Mouse (Mus musculus) thymus, postnatal 0 days (tissue): Measurements from ENCODE around the gene Kank1. TPM values are rescaled to one million over a fixed set of nuclear protein-coding genes. Genes with fewer than 3 reads are reported as not detected.

Experiments
- DNase-seq: peaks from one replicate; pipeline ENCODE4 v3.0.0-alpha.2; 2015; ENCODE audit warnings: low spot score
- polyA plus RNA-seq: library from polyadenylated mRNA; unstranded; fragments of >200 nt; fragmentation: Nextera tagmentation; extraction: Ambion mirVana; gene quantifications from 2 replicates; pipeline ENCODE4 v1.2.1, GENCODE M21; 2015

The Kank1 gene
- polyA plus RNA-seq, 1 experiment from 2014 or later = 3.7 TPM

DNA sequence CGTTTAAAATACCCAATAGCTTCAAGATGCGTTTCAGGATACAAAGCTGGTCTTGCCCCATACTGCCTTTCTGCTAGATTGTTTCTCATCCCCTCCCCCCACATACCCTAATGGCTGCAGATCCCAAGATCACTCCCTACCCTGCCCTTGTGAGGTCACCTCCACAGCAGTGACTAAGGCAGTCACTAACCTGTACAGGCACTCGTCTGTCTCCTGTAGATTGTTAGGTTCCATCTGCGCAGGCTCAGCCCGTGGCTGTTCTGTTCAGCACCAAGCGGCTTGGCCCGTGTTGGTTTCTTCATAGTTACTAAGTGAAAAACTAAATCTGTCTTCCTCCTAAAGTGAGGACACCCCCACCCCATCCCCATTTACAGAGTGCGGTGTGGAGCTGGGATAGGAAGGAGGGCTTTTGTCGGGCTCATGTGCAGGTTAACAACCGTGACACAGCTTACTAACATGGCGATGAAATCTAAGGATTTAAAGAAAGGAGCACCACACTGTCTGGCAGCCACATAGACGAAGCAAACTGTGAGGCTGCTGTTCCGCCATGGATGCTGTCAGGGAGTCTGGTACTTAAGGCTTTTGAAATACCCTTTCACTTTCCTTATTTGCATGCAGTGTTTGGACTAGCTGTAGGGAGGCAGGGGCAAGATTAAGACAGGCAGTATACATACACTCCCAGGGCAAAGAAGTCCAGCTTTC lies 163.6 kb downstream of the Kank1 start:
- no peak for DNase-seq

DNA sequence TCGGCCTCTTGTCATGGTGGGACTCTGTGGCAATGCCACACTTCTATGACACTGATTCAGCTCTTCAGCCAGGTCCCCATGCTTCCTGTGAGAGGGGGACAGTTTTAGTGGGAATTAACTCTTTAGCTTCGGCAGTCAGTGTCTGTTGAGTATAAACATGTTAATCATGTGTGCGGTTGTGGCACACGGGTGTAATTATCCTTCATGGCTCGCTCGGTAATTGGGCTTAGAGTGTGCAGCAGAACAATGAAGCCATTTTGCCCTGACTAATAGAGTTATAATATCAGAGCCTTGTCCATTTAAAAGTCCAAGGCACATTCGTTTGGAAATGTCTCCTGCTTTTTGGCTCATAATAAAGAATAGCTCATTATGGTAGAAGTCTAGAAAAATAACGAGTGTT lies 164.7 kb downstream of the Kank1 start:
- no peak for DNase-seq

DNA sequence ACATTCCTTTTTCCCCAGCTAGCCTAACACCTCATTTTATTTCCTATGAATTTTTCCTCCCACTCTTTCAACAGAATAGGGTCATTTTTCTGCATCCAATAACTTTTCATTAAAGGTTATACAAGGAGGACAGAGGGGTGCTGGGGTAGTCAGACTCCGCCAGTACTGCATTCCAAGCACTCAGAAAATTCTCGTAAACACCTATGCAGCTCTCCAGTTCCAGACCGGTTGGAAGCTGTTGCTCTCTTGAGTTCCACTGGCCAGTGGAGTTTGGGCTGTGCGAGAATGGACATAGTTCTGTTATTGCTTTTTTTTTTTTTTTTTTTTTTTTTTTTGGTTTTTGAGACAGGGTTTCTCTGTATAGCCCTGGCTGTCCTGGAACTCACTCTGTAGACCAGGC lies 167.4 kb downstream of the Kank1 start:
- no peak for DNase-seq

DNA sequence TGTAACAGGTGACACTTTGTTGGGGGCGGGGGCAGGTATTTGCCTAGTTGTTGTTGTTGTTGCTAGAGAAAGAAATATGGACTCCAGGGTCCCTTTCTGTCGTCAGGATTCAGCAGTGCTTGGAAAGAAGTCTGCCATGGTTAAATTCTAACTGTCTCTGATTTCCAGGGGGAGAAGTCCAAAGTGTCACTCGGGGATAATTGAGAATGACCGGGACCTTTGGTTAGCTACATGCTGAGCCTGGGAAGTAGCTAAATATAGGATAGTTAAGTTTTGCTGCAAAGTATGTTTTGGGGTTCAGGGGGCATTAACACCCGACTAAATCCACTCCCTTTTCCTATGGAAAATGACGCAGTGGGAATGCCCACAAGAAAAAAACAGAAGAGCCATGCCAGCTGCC lies 169.2 kb downstream of the Kank1 start:
- no peak for DNase-seq

DNA sequence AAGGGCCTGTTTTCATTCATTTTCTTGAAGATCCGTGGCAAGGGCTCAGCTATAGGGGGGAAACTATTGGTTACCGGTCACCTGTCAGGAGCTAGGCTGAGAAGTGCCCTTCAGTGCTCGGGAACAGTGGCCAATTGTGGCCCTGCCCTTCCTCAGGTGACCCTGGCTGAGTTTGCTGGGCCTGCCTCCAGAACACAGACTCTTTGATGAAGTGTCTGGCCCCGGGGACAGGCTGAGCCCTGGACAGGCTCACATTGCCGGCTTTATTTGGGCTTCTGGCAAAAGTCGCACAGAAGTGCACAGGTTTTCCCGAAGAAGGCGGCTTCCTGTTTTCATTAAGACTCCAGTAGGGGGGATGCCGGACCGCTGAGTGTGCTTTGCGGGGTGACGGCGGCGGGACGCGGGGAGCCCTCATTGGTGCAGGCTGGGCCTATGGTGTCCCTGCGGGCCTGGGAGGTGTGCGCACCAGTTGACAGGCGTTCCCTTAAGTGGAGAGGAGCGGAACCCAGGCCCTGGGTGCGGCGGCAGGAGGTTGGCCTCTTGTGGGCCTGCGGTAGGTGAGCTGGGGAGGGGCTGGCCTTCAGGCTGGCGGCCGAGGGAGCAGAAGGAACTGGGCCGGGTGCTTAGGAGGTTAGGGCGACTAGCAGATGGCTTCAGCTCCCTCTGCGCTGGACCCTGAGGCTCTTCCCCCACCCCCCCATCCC lies 169.9 kb downstream of the Kank1 start:
- DNase-seq = no peak

DNA sequence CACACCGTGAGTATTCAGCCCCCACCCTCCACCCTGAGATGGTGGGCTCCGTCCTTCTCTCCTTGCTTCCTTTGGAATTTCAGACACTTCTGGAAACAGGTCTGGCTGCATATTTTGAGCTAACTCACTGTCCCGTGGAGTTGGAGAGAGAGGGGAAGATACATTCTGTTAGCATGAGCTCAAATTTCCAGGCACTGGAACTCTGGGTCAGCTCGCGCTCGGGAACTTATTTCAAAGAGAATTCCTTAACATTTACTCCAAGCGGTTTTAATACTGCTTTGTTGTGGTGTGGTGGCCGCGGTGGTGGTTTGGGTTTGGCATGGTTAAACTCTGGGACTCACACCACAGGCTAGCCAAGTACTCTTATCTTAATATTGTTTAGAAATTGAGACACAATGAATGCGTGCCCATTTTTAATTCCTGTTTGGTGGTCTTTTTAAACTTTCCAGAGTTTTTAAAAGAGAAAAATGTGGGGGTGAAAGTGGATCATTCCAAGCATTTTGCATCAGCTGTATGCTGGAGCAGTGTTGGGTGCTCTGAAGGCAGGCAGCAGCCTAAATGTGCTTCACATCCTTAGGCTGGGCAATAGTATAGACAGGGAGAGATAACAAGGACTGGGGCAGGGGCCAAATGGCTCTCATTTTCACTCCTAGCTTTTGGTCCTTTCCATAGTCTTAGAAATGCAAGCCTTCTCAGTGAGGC lies 170.6 kb downstream of the Kank1 start:
- DNase-seq = no peak

DNA sequence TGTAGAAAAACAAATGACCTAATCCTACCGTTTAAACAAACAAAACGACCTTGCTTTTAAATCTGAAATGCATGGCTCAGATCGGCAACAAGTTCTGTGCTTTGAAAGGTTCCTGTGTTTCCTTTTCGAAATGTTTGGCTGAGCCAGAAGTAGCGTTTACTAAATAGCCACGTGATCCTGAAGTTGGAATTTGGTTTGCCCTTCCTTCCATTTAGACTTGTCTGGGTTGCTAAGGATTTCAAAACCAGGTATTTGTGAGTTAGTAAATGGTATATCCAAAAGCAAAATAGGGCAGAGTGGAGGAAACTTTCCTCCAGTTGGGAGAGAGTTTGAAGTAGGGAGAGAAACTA lies 171.1 kb downstream of the Kank1 start:
- DNase-seq = no peak

DNA sequence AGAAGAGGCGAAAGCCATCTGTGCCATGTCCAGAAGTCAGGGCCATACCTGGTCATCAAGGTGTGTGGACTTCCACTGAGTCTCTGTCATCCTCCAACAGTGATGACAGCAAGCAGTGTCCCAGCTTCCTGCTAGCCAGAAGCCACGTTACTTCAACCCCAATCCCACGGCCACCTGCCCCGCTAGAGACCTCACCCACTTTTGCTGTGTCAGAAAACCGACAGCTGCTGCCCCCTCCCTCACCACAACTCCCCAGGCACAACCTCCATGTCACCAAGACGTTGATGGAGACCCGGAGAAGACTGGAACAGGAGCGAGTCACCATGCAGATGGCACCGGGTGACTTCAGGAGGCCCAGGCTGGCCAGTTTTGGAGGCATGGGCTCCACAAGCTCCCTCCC lies 172.5 kb downstream of the Kank1 start:
- DNase-seq = no peak

DNA sequence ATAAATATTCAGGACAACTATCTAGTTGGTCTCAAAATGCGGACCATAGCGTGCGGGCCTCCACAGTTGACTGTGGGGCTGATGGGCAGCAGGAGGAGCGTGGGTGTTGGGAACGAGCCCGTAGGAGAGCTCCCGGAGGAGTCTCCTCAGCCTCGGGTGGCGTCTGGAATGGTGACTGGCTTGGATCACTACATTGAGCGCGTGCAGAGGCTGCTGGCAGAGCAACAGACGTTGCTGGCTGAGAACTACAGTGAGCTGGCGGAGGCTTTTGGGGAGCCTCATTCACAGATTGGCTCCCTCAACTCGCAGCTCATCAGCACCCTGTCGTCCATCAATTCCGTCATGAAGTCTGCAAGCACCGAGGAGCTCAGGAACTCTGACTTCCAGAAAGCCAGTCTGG lies 174.6 kb downstream of the Kank1 start:
- DNase-seq = no peak

DNA sequence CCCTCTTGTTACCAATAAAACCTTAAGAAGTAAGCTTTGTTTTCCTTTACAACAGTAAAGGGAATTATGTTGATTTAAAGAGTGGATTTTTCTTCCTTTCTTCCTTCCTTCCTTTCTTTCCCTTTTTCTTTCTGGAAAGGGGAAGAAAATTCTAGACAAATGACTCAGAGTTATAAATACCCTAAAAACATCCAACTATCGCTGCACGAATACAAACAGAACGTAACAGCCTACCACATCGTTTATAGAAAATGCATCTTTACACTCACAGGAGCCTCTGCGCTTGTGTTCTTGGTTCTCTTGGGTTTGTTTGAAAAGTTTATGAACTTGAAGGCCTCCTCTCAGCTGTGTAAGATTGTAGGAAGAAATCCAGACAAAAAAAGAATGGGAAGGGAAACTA lies 178.7 kb downstream of the Kank1 start:
- DNase-seq = no peak

DNA sequence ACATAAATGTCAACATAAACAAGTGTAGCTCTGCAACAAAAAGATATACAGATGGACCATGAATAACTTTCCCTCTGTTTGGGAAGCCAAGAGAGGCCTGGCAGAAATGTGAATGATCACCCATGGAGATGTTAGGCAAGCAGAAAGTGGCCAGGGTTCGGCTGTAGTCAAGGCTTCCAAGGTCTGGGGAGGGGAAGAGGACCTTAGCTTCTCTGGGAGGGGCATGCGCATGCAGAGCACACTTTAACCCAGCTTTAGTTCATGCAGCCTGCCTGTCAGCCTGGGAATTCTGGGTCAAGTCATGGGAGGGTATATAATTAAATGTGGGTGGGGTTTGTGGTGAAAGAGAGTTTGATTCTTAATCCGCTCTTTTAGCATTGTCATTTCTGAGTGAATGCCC lies 180.9 kb downstream of the Kank1 start:
- no peak for DNase-seq

DNA sequence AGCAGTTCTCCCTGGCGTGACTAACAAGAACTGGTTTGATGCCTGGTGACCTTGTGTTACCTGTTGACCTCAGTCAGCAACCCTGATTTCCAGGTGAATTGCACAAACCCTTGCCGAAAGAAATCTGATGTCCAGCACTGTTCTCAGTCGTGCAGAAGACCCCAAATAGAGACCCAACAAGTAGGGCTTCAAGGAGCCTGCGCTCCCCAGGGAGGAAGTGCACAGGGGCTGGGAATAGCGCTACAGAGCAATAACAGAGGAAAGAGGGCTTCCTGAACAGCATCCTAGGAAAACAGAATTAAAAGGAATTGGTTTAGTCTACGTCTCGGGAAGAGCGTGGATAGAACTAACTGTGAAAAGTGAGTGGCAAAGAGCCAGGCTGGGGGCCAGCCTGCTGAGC lies 183.2 kb downstream of the Kank1 start:
- DNase-seq = no peak

DNA sequence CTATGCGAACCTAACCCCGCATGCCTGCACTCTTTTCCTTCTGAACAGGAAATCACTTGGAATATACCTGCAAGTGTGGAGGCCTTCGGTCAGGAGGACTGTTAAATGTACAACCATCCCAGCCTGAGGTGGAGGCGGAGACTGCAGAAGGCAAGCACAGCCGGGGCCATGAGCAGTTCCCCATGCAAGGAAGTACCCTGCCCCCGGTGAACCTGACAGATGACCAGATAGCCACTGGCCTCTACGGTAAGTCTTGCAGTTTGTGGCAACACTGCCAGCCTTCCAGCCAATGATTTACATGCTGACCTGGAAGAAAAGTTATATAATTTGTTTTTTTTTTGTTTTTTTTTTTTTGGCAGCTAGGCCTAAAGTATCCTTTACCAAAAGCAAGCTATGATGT lies 185.3 kb downstream of the Kank1 start:
- no peak for DNase-seq

DNA sequence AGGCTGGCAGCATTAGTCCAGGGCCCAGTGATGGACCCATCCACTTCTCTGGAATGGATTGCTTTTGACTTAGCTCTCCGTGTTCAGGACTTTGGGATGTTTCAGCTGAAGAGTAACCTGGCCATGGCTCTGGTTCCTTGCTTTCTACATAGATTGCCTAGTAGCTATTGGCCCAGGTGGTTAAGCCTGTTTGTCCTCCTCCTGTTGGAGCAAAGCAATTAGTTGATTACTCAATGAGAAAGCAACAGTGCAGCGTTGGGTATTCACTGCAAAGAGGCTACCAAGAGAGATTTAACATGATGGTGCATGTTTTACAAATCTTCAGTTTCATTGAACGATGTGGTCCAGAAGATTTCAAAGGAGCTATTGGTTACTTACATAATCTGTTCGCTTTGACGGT lies 186.6 kb downstream of the Kank1 start:
- DNase-seq = no peak

DNA sequence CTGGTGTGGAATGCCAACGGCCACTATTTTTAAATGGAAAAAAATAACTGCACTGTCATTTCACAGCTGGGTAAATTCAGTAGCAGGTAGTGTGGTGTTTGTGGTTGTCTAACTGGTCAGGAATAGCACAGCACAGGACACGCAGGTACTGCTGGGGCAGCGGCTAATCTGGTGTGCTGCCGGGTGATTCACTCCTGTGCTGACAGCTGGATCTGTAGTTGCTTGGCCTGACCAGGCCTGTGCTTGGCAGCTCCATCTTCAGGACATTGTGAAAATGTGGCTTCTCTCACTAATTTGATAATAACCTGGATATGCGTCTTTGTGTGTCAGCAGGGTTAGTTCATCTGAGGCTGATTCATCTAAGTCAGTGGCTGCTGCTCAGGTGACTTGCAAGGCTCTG lies 189.7 kb downstream of the Kank1 start:
- DNase-seq = no peak

DNA sequence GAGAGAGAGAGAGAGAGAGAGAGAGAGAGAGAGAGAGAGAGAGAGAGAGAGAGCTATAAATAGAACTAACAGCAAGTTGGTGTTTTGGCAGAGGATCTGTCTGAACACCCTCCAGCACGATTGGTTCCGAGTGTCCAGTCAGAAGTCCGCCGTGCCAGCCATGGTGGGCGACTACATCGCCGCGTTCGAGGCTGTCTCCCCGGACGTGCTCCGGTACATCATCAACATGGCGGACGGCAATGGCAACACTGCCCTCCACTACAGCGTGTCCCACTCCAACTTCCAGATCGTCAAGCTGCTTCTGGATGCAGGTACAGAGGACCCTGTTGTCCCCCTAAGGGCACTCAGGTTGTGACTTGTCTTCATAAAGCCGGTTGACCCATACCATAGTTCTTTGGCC lies 191.1 kb downstream of the Kank1 start:
- DNase-seq = no peak

DNA sequence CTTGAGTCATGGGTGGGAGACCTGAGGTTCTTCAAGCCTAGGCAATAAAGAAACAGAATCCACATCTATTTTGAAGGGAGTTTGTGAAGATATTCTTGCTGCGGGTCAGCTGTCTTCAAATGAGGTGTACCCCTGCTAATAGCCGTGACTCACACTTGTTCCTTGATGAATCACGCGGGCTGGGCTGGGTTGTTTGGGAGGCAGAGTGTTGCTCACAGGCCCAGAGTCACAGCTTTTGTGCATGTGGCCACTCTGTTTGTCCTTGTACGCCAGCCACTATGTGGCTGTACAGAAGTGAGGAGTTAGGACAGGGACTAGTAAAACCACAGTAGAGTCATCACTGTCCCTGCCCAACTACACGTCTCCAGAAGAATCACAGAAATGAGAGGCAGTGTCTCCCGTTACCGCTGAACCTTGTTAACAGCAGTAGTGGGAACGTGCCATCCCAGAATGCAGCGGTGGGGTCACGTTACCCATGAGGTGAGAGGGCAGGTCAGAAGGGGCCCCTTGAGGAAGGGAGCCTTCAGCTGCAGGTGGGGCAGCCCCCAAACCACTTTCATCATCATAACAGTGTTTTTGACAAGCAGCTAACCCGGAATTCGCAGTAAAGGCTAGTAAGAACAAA lies 191.7 kb downstream of the Kank1 start:
- no peak for DNase-seq

DNA sequence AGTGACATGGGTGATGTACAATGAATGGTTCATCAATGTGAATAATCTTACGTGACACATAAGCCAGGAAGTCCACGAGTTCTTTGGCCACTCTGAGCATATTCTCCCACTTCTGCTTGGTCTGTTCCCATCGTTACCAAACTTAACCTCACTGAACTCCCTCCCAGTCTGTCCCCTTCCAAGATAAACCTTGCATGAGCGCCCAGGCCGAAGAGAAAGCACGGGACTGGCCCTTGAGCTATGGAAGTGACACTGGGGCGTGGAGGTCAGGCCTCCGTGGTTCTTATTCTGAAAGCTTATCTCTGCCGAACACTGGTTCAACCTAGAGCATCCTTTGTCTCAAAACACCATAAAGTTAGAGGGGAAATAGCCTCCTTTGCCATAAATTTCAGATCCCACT lies 194.7 kb downstream of the Kank1 start:
- DNase-seq = no peak

DNA sequence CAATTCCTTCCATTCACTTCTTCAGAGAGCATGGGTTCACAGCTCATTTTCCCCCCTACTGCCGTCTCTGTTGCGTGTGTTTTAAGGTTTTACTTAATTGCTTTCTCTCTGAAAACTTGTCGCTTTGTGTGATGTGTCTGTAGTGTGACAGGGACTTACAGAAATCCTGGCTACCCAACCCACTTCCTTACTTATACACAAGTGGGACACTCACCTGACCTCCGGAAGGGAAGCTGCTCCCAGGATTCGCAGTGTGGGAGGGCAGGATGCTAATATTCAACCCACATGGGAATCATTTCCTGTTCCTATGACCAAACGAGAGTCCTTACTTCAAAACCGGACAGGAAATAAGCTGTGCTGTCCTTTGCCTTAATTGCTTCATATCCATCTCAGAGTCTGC lies 195.1 kb downstream of the Kank1 start:
- DNase-seq = no peak

DNA sequence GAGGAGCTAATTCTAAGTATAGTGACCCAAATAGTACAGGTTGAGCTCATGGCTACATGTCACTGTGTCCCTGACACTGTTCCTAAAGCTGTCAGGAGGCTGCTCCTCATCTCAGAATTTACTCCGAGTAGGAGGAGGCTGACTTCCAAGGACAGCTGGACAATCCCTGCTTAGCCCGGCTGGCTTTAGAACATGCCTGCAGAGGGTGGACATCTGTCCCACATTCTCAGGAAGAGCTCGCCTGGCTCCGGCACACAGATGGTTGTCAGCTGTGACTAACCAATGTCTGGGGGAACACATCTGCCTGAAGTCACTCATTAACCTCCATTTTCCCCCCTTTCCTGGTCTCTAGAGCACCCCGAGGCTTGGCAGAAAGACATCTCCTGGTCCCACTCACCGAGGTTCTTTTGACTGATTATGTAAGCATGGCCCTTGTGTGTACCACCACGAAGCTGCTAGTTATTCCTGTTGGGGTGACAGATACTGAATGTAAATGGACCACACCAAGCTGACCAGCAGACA lies 196.5 kb downstream of the Kank1 start:
- DNase-seq = no peak

DNA sequence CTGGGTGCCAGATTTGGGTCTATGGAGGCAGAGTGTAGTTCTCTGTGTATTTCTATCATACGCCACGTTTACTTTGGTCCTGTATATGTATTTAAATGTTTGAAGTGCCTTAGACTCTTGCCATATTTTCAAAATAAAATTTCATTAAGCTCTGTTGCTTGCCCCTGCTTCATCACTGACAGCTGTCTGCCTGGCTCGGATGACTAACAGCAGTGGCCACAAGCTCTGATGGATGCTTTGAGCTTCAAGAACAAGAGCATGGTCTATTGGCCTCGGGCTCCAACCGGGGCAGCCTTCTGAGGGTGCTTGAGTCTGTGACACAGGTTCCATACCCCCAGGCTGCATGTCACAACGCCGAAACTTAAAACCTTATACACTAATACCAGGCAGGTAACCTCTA lies 197.6 kb downstream of the Kank1 start:
- no peak for DNase-seq

DNA sequence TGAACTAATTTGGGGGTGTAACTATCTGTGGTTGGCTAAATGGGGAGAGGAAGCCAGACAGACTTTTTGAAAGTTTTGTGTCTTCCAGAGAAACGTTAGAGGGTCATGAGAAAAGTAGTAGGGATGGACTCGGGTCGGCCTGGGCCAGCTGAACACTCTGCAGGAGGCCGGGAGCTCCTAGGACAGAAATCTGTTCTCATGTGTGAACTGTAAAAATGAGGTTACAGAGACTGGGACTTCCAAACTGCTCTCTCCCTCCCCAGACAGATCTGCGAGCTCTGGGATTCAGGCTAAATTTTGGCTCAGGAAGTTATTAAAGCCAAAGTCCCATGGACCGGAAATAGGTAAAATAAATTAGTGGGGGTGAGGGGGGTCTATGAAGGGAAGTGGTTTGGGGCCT lies 198.0 kb downstream of the Kank1 start:
- no peak for DNase-seq
